Mouse (Mus musculus): ENCODE measurements around the gene Lrmda. TPM values are rescaled to one million over a fixed set of nuclear protein-coding genes. Genes with fewer than 3 reads are reported as not detected.

Gene Lrmda
- polyA plus RNA-seq, 1 experiment from 2014 or later, result 0.80 TPM

DNA sequence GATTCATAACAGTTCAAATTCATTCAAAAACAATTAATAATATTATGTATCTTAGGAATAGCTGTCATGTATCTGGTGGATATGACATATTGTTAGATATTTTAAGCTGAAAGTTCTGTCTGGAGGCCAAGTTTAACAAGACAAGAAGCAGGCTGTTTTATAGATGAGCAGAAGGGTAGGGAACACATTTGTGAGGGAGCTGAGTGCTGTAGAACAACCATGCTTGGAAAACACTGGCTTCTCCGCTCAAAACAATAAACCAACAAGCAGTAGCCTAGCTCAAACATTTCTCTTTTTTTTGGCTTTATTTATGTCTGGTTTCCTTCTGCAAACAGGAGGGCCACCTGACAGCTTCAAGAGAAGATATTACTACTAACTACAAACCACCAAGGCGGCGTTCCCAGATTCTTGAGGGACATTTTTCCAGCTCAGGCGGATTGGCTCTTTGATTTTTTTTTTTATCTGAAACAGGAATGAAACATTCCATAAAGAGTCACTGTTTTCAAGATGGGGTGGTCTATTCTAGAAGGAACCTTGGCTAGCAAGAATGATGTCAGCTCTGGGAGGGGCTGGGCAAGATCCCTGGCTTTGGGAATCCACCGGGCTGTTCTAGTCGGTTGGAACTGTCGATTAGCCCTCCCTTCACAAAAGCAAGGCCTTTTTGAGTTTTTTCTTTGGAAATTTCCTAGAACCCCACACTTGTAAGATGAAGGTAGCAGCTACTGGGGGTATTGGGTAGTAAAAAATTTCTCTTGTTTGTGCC is 304.2 kb downstream of the Lrmda start:
- Histone ChIP-seq H3K9ac (ENCODE audit: low read depth, low read length) (no peak overlapping the region), H3K4me3 (ENCODE audit: low read length) (no peak overlapping the region), H3K27ac (ENCODE audit: low read depth, low read length) (no peak overlapping the region), H3K4me2 (ENCODE audit: low read length) (no peak overlapping the region), H3K27me3 (replicated peaks; ENCODE audit: control insufficient read depth, insufficient read depth, low read length) (no peaks in the 10 kb centered on the region), H3K36me3 (ENCODE audit: control insufficient read depth, insufficient read depth, low read length) (no peaks in the 10 kb centered on the region), H3K4me1 (ENCODE audit: control insufficient read depth, insufficient read depth, low read depth, low read length) (no peaks in the 10 kb centered on the region), H3K9me3 (ENCODE audit: control insufficient read depth, low read length) (no peaks in the 10 kb centered on the region)
- no peak for ATAC-seq
- 92% methylated on average over 7 of the region's 7 CpGs for WGBS

DNA sequence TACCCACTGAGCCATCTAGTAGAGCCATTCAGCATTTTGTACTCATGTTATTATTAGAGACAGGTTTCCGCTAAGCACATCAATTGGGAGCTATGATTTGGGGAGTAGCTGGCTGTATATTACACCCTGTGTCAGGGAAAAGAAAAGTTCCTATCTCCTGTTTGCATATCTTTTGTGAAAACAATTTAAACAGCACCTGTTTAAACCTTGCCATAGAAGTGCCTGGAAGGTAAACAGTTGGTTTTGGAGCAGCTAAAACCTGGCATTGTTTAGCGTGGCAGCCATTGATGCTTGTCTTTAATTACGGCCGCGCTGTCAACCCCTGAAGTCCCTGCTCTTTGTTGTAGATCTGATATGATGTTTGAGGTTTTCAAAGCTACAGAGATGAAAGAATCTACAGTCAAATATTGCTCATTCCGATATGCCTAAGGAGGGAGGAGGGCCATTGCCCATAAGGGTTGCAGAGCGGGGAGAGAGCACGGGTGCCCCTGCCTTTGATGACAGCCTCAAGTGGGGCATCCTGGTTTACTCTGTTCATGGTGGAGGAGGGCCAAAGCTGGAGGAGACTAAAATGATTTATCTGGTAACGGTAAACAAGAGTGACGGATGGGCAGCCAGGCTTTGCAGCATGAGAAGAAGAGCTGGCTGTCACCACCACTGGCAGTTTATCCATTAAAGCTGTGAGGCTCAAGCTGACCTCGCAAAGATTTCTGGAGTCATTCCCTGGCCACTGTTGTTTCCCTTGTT is 306.9 kb downstream of the Lrmda start:
- WGBS, result 85% methylated on average over 11 of the region's 11 CpGs
- H3K9ac ChIP-seq (ENCODE audit: low read depth, low read length), result no peak overlapping the region
- H3K9me3 ChIP-seq (ENCODE audit: control insufficient read depth, low read length), result no peaks in the 10 kb centered on the region
- ATAC-seq, result no peak
- no peaks in the 10 kb centered on the region for H3K4me1 ChIP-seq (ENCODE audit: control insufficient read depth, insufficient read depth, low read depth, low read length)
- H3K36me3 ChIP-seq (ENCODE audit: control insufficient read depth, insufficient read depth, low read length), result no peaks in the 10 kb centered on the region
- no peak overlapping the region for H3K27ac ChIP-seq (ENCODE audit: low read depth, low read length)
- H3K27me3 ChIP-seq (replicated peaks; ENCODE audit: control insufficient read depth, insufficient read depth, low read length), result no peaks in the 10 kb centered on the region
- H3K4me2 ChIP-seq (ENCODE audit: low read length), result no peak overlapping the region
- no peak overlapping the region for H3K4me3 ChIP-seq (ENCODE audit: low read length)

DNA sequence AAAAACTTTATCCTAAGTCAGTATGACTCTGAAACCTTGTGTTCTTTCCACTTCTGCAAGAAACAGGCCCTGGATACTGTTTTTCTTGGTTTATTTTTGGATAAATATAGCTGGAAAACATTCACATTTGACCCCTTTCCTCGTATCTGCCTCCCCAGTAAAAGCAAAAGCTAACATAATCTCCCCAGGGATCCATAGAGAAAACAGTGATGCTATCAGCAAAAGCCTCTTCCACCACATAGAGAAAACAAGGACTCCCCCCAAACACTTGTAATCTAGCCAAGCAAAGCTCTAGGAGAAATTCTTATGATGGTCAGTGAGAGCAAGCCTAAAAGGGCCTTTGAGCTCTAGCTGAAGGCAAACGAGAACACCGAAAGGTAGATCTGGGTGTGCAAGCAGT is 309.7 kb downstream of the Lrmda start:
- Histone ChIP-seq H3K4me3 (ENCODE audit: low read length) (no peak overlapping the region), H3K4me1 (ENCODE audit: control insufficient read depth, insufficient read depth, low read depth, low read length) (no peaks in the 10 kb centered on the region), H3K9me3 (ENCODE audit: control insufficient read depth, low read length) (no peaks in the 10 kb centered on the region), H3K27me3 (replicated peaks; ENCODE audit: control insufficient read depth, insufficient read depth, low read length) (no peaks in the 10 kb centered on the region), H3K36me3 (ENCODE audit: control insufficient read depth, insufficient read depth, low read length) (no peaks in the 10 kb centered on the region), H3K27ac (ENCODE audit: low read depth, low read length) (no peak overlapping the region), H3K4me2 (ENCODE audit: low read length) (no peak overlapping the region), H3K9ac (ENCODE audit: low read depth, low read length) (no peak overlapping the region)
- 91% methylated on average over 3 of the region's 3 CpGs for WGBS
- ATAC-seq, result no peak

DNA sequence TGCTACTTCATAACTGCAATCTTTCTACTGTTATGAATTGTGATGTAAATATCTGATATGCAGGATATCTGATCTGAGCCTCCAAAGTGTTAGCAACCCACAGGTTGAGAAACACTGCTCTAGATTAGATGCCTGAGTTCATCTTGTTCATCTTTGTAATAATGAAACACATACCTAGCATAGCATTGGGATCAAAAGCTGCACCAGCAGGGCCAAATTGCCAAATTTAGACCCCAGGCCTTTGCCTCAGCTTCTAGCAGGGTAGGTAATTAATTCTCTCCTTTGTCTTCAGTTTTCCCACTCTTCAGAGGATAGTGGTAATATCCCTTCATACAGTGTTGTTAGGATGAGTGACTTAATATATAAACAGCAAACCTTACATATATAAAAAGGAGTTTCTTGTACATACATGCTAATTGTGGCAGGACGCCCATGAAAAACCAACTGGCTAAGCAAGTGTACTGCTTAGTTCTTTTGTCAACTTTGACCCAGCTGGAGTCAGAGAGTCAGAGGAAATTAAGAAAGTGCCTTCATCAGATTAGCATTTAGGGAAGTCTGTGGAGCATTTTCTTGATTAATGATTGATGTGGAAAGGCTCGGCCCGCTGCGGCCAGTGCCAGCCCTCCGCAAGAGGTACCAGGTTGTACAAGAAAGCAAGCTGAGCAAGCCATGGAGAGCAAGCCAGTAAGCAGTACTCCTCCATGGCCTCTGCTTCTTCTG is 315.7 kb downstream of the Lrmda start:
- Histone ChIP-seq H3K4me1 (ENCODE audit: control insufficient read depth, insufficient read depth, low read depth, low read length) (no peaks in the 10 kb centered on the region), H3K36me3 (ENCODE audit: control insufficient read depth, insufficient read depth, low read length) (no peaks in the 10 kb centered on the region), H3K9me3 (ENCODE audit: control insufficient read depth, low read length) (no peaks in the 10 kb centered on the region), H3K27me3 (replicated peaks; ENCODE audit: control insufficient read depth, insufficient read depth, low read length) (no peaks in the 10 kb centered on the region), H3K4me2 (ENCODE audit: low read length) (no peak overlapping the region), H3K9ac (ENCODE audit: low read depth, low read length) (no peak overlapping the region), H3K4me3 (ENCODE audit: low read length) (no peak overlapping the region), H3K27ac (ENCODE audit: low read depth, low read length) (no peak overlapping the region)
- no peak for ATAC-seq
- WGBS, result 93% methylated on average over 5 of the region's 5 CpGs

DNA sequence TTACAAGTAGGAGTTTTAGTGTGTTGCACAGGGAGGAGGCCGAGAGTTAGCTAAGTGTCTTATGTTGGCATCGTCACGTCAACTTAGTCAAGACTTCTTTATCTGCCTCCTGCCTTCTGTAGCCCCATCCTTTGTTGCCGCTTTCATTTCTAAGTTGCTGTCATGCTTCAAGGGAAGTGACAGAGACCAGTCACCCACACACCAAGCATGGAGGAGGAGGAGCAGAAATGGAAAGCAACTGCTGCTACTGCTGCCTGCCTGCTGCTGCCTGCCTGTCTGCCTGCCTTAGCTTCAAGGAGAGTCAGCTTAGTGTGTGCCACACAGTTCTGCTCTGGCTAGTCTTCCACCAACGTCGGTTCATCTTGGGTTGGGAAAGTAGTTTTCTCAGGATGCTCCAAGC is 319.7 kb downstream of the Lrmda start:
- H3K4me3 ChIP-seq (ENCODE audit: low read length), result no peak overlapping the region
- H3K4me1 ChIP-seq (ENCODE audit: control insufficient read depth, insufficient read depth, low read depth, low read length), result no peaks in the 10 kb centered on the region
- H3K36me3 ChIP-seq (ENCODE audit: control insufficient read depth, insufficient read depth, low read length), result no peaks in the 10 kb centered on the region
- 71% methylated on average over 6 of the region's 6 CpGs for WGBS
- no peaks in the 10 kb centered on the region; the same call in 1 of the 2 replicates for H3K27me3 ChIP-seq (replicated peaks; ENCODE audit: control insufficient read depth, insufficient read depth, low read length)
- no peak for ATAC-seq
- H3K9ac ChIP-seq (ENCODE audit: low read depth, low read length), result no peak overlapping the region
- no peak overlapping the region for H3K4me2 ChIP-seq (ENCODE audit: low read length)
- no peaks in the 10 kb centered on the region for H3K9me3 ChIP-seq (ENCODE audit: control insufficient read depth, low read length)
- H3K27ac ChIP-seq (ENCODE audit: low read depth, low read length), result no peak overlapping the region

DNA sequence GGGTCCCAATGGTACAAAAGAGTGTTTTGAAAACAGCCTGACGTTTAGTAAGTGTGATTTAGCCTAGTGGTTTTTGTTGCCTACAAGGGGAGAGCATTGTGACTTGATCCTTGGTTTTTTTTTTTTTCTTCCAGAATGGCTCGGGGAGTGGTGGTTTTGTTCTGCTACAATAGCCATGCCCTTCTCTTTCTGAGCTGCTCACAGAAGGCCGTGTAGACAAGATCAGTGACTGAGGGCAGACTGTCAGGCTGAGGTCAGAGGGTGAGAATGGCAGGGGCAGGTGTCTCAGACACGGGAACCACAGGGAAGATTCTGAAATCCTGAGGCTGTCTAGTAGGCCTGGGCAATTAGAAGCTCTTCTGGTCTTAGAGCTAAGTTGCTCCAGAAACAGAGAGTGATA is 323.8 kb downstream of the Lrmda start:
- H3K9me3 ChIP-seq (ENCODE audit: control insufficient read depth, low read length), result no peaks in the 10 kb centered on the region
- H3K27me3 ChIP-seq (replicated peaks; ENCODE audit: control insufficient read depth, insufficient read depth, low read length), result no peaks in the 10 kb centered on the region; the same call in 1 of the 2 replicates
- H3K27ac ChIP-seq (ENCODE audit: low read depth, low read length), result no peak overlapping the region
- H3K36me3 ChIP-seq (ENCODE audit: control insufficient read depth, insufficient read depth, low read length), result no peaks in the 10 kb centered on the region
- ATAC-seq, result no peak
- 14% methylated on average over 4 of the region's 4 CpGs for WGBS
- H3K4me1 ChIP-seq (ENCODE audit: control insufficient read depth, insufficient read depth, low read depth, low read length), result no peaks in the 10 kb centered on the region
- no peak overlapping the region for H3K4me2 ChIP-seq (ENCODE audit: low read length)
- no peak overlapping the region for H3K4me3 ChIP-seq (ENCODE audit: low read length)
- H3K9ac ChIP-seq (ENCODE audit: low read depth, low read length), result no peak overlapping the region

DNA sequence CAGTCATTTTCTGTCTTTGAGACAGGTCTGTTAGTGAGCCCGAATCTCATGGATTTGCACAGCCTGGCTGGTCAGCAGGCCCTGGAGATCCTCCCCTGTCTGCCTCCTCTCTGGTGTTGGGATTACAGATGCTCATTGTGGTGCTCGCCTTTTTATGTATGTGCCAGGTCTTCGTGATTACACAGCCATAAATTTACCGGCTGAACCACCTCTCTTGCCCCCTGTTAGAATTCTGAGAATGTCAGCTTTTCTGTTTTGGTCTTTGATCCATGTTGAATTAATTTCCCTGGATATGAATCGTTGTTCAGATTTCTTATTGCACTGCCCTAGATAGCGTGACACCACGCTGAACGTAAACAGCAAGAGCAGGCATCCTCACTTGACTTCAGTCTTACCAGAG is 325.7 kb downstream of the Lrmda start:
- H3K4me1 ChIP-seq (ENCODE audit: control insufficient read depth, insufficient read depth, low read depth, low read length), result no peaks in the 10 kb centered on the region
- 71% methylated on average over 8 of the region's 8 CpGs for WGBS
- H3K4me3 ChIP-seq (ENCODE audit: low read length), result no peak overlapping the region

DNA sequence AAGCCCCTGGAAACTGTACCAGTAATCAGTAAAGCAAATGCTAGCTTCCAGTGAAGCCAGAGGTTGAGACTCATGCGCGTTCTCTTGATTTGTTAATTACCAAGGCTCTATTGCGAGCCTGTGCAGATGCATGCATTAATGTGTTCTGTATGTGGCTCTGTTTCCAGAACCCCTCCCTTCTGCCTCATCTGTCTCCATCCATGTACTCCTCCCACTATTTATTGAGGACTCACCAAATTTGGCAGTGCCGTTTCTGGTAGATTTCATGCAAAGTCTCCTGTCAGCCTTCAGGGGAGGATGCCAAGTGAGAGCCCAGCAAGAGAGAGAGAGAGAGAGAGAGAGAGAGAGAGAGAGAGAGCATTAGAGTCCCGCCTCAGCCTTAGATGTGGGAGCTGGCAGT is 334.1 kb downstream of the Lrmda start:
- H3K9ac ChIP-seq (ENCODE audit: low read depth, low read length), result no peak overlapping the region
- H3K36me3 ChIP-seq (ENCODE audit: control insufficient read depth, insufficient read depth, low read length), result no peaks in the 10 kb centered on the region
- no peaks in the 10 kb centered on the region for H3K27me3 ChIP-seq (replicated peaks; ENCODE audit: control insufficient read depth, insufficient read depth, low read length)
- no peaks in the 10 kb centered on the region for H3K9me3 ChIP-seq (ENCODE audit: control insufficient read depth, low read length)
- H3K4me1 ChIP-seq (ENCODE audit: control insufficient read depth, insufficient read depth, low read depth, low read length), result peaks cover 2% of the 10 kb centered on the region
- no peak overlapping the region for H3K27ac ChIP-seq (ENCODE audit: low read depth, low read length)
- H3K4me2 ChIP-seq (ENCODE audit: low read length), result no peak overlapping the region
- WGBS, result 50% methylated on average over 5 of the region's 5 CpGs
- H3K4me3 ChIP-seq (ENCODE audit: low read length), result no peak overlapping the region
- no peak for ATAC-seq

More for the DNA sequence above, 325.7 kb downstream of the Lrmda start:
- H3K9ac ChIP-seq (ENCODE audit: low read depth, low read length), result no peak overlapping the region
- H3K36me3 ChIP-seq (ENCODE audit: control insufficient read depth, insufficient read depth, low read length), result no peaks in the 10 kb centered on the region
- H3K4me2 ChIP-seq (ENCODE audit: low read length), result no peak overlapping the region
- no peaks in the 10 kb centered on the region for H3K9me3 ChIP-seq (ENCODE audit: control insufficient read depth, low read length)
- no peaks in the 10 kb centered on the region; the same call in 1 of the 2 replicates for H3K27me3 ChIP-seq (replicated peaks; ENCODE audit: control insufficient read depth, insufficient read depth, low read length)
- H3K27ac ChIP-seq (ENCODE audit: low read depth, low read length), result no peak overlapping the region
- no peak for ATAC-seq
